Mouse (Mus musculus) liver, embryonic 13.5 days (tissue): ENCODE data around the gene Dio1. TPM values are rescaled to one million over a fixed set of nuclear protein-coding genes. Genes with fewer than 3 reads are reported as not detected.
A peak's percentile ranks its signal among the peaks of the same experiment; 100 is the strongest.

ENCODE experiments used
- ATAC-seq: fragments of 200-750 bp; cut with Nextera tagmentation; 2 replicates; pipeline ENCODE4 v1.8.0; 2017; ENCODE audit warnings: low read depth, mild to moderate bottlenecking, moderate number of reproducible peaks, moderate library complexity
- DNase-seq: peaks from one replicate; pipeline ENCODE4 v3.0.0; 2022
- H3K27ac ChIP-seq: fragments of 300-500 bp; sonication (generic); 2 replicates; pipeline ENCODE4 v1.5.1; 2015; ENCODE audit warnings: moderate library complexity, mild to moderate bottlenecking, inconsistent platforms
- H3K27me3 ChIP-seq: fragments of 300-500 bp; sonication (generic); 2 replicates; pipeline ENCODE4 v1.6.1; 2015; ENCODE audit warnings: mild to moderate bottlenecking, inconsistent platforms
- H3K36me3 ChIP-seq: fragments of 300-500 bp; sonication (generic); 2 replicates; pipeline ENCODE4 v1.6.1; 2015; ENCODE audit warnings: mild to moderate bottlenecking, inconsistent platforms
- H3K4me1 ChIP-seq: fragments of 300-500 bp; sonication (generic); replicated peaks from 2 replicates; pipeline ENCODE4 v1.6.1; 2015; ENCODE audit warnings: inconsistent platforms
- H3K4me2 ChIP-seq: fragments of 300-500 bp; sonication (generic); 2 replicates; pipeline ENCODE4 v1.6.1; 2015; ENCODE audit warnings: inconsistent platforms, mild to moderate bottlenecking, moderate library complexity
- H3K4me3 ChIP-seq: fragments of 300-500 bp; sonication (generic); replicated peaks from 2 replicates; pipeline ENCODE4 v1.5.1; 2015; ENCODE audit warnings: mild to moderate bottlenecking, inconsistent platforms
- H3K9ac ChIP-seq: fragments of 300-500 bp; sonication (generic); 2 replicates; pipeline ENCODE4 v1.6.1; 2015; ENCODE audit warnings: mild to moderate bottlenecking, inconsistent platforms
- H3K9me3 ChIP-seq: fragments of 300-500 bp; sonication (generic); replicated peaks from 2 replicates; pipeline ENCODE4 v1.6.1; 2016; ENCODE audit warnings: inconsistent platforms
- WGBS: fragments of 180-500 bp; shearing (Covaris S2); methylation state at CpG from one replicate; pipeline ENCODE4 v1.1.7; 2015; ENCODE audit not compliant: insufficient replicate concordance; 5-methylcytosine and 5-hydroxymethylcytosine counted together
- polyA plus RNA-seq: library from polyadenylated mRNA; unstranded; fragments of >200 nt; fragmentation: Nextera tagmentation; extraction: Ambion mirVana; gene quantifications from 2 replicates; pipeline ENCODE4 v1.2.1, GENCODE M21; 2015

Gene Dio1
- polyA plus RNA-seq, 1 experiment from 2014 or later = not detected

DNA sequence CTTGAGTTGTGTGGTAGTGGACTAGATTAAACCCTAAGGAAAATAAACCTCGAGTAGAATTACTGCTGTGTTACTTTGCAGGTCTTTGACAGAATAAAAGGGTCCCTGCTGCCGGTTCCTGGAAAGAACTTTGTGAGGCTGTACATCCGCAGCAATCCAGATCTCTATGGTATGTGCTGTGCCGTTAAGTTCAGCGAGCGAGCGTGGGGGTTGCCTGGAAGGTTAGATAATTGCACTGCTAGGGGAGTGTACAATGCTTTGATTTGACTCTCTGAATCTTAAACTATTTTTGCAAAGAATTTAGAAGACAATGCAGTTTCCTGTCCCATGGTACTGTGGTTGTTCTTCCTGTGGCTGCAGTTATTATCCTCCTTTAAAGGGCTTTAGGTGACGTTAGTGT, 29.4 kb upstream of the Dio1 start:
- Histone ChIP-seq H3K4me2 (no peak overlapping the region), H3K4me1 (no peaks in the 10 kb centered on the region), H3K9ac (no peak overlapping the region), H3K36me3 (no peaks in the 10 kb centered on the region), H3K27me3 (no peaks in the 10 kb centered on the region), H3K9me3 (no peaks in the 10 kb centered on the region), H3K4me3 (no peak overlapping the region), H3K27ac (no peak overlapping the region)
- no peak for ATAC-seq
- WGBS = 77% methylated on average over 8 of the region's 8 CpGs
- DNase-seq = no peak

DNA sequence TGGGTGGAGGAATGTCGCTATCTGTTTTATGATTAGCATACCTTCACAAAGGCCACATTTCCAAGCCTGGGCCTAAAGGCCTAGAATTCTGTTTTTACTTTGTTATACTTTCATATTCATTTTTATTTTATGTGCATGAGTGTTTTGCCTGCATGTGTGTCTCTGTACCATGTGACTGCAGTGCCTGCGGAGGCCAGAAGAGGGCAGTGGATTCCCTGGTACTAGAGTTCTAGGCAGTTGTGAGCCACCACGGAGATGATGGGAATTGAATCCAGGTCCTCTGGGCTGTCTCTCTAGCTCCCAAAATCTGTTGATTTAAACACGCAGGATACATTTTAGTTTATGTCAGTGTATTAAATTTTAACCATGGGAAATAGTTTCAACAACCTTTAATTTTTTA, 26.5 kb upstream of the Dio1 start:
- H3K4me1 ChIP-seq = no peaks in the 10 kb centered on the region
- H3K4me2 ChIP-seq = no peak overlapping the region
- peaks cover 2% of the 10 kb centered on the region for H3K36me3 ChIP-seq
- no peaks in the 10 kb centered on the region for H3K9me3 ChIP-seq
- H3K4me3 ChIP-seq = no peak overlapping the region
- WGBS = 89% methylated on average over 4 of the region's 4 CpGs
- H3K9ac ChIP-seq = no peak overlapping the region
- DNase-seq = no peak
- no peak for ATAC-seq
- no peaks in the 10 kb centered on the region for H3K27me3 ChIP-seq
- no peak overlapping the region for H3K27ac ChIP-seq

DNA sequence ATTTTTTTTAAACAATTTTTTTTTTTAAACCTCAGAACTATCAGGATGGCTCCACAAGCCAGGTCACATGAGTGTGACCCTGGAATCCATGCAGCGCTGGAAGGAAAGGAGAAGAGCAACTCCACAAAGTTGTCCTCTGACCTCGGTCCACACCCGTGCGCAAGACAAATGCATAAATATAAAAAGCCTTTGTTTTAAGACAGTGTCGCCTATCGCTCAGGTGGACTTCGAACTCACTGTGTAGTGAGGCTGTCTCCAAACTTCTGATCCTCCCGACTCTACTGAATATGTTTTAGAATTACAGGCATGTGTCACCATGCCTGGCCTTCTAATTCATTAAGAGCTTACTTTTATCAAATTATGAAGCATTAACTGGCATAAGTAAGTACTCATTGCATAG, 21.6 kb upstream of the Dio1 start:
- H3K27ac ChIP-seq = no peak overlapping the region
- no peaks in the 10 kb centered on the region for H3K27me3 ChIP-seq
- 83% methylated on average over 8 of the region's 8 CpGs for WGBS
- no peaks in the 10 kb centered on the region for H3K4me1 ChIP-seq
- ATAC-seq (no peak), DNase-seq (no peak)
- peaks cover 12% of the 10 kb centered on the region for H3K36me3 ChIP-seq
- no peaks in the 10 kb centered on the region for H3K9me3 ChIP-seq
- no peak overlapping the region for H3K4me2 ChIP-seq
- no peak overlapping the region for H3K4me3 ChIP-seq
- H3K9ac ChIP-seq = no peak overlapping the region

GRCm38 (mm10) chr4:107323113-107323512, 16.1 kb upstream of the Dio1 start:
- no peak overlapping the region for H3K27ac ChIP-seq
- no peaks in the 10 kb centered on the region; the same call in 1 of the 2 replicates for H3K4me1 ChIP-seq
- H3K36me3 ChIP-seq = peaks cover 34% of the 10 kb centered on the region
- H3K4me2 ChIP-seq = no peak overlapping the region
- H3K9me3 ChIP-seq = no peaks in the 10 kb centered on the region
- H3K4me3 ChIP-seq = no peak overlapping the region
- DNase-seq = no peak
- 64% methylated on average over 2 of the region's 2 CpGs for WGBS
- no peak overlapping the region for H3K9ac ChIP-seq
- ATAC-seq = no peak
- H3K27me3 ChIP-seq = no peaks in the 10 kb centered on the region

GRCm38 (mm10) chr4:107321041-107321440, 14.1 kb upstream of the Dio1 start:
- Histone ChIP-seq H3K9me3 (no peaks in the 10 kb centered on the region), H3K4me3 (no peak overlapping the region), H3K9ac (no peak overlapping the region), H3K27ac (no peak overlapping the region), H3K36me3 (peaks cover 39% of the 10 kb centered on the region), H3K4me1 (no peaks in the 10 kb centered on the region; the same call in 1 of the 2 replicates), H3K4me2 (no peak overlapping the region), H3K27me3 (no peaks in the 10 kb centered on the region)
- 76% methylated on average over 2 of the region's 2 CpGs for WGBS
- ATAC-seq = no peak
- DNase-seq = no peak

- H3K9ac ChIP-seq = no peak overlapping the region
- H3K4me3 ChIP-seq = no peak overlapping the region
- DNase-seq = no peak
- no peak overlapping the region for H3K4me2 ChIP-seq
- peaks cover 31% of the 10 kb centered on the region for H3K36me3 ChIP-seq
- no peaks in the 10 kb centered on the region for H3K9me3 ChIP-seq
- ATAC-seq = no peak
- H3K4me1 ChIP-seq = peaks cover 16% of the 10 kb centered on the region
- H3K27ac ChIP-seq = no peak overlapping the region
- H3K27me3 ChIP-seq = no peaks in the 10 kb centered on the region
- WGBS = 79% methylated on average over 8 of the region's 8 CpGs
These were observed 11.7 kb upstream of the Dio1 start for GRCm38 (mm10) chr4:107318646-107319045.

DNA sequence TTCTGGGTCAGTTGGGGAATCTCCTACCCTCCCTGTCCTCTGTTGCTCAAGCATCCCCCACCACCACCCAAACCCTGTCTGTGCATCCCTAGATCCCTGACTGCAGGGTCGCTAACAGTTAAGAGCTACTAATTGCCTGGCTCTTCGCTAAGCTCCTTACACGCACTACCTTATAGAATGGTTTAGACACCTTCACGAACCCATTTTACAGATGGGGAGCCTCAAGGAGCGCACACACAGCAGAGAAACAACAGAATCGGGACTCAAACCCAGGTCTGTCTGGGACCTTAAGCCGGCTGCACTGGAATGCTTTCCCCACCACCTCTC, 7.5 kb upstream of the Dio1 start:
- H3K4me3 ChIP-seq = peak overlapping the region; percentile 82
- ATAC-seq = no peak; the same call in 1 of the 2 replicates

GRCm38 (mm10) chr4:107313690-107314478, 6.9 kb upstream of the Dio1 start, which contains the start of gene Yipf1:
Yipf1 (plus strand) TSS chr4:107314363.
- Histone ChIP-seq H3K4me3 (peak within 1 kb of the TSS; percentile 82), H3K27me3 (no peaks in the 10 kb centered on the region), H3K9me3 (no peaks in the 10 kb centered on the region), H3K27ac (peak within 1 kb of the TSS; percentile 65), H3K9ac (peak within 1 kb of the TSS; percentile 76), H3K36me3 (peaks cover 10% of the 10 kb centered on the region), H3K4me1 (peaks cover 24% of the 10 kb centered on the region), H3K4me2 (peak within 1 kb of the TSS; percentile 80)
- 2% methylated on average over 29 of the region's 29 CpGs for WGBS
- ATAC-seq = peak; percentile 96
- DNase-seq = peak; percentile 87

More for the DNA sequence above, 7.5 kb upstream of the Dio1 start:
- Histone ChIP-seq H3K27ac (peak overlapping the region; percentile 65), H3K4me1 (peaks cover 24% of the 10 kb centered on the region), H3K4me2 (peak overlapping the region; percentile 80), H3K27me3 (no peaks in the 10 kb centered on the region), H3K9ac (peak overlapping the region; percentile 76), H3K36me3 (peaks cover 15% of the 10 kb centered on the region), H3K9me3 (no peaks in the 10 kb centered on the region)
- no peak for DNase-seq
- WGBS = 6% methylated on average over 7 of the region's 7 CpGs

- Histone ChIP-seq H3K4me3 (no peak overlapping the region), H3K27me3 (peaks cover 29% of the 10 kb centered on the region), H3K27ac (no peak overlapping the region), H3K9me3 (no peaks in the 10 kb centered on the region), H3K4me1 (peaks cover 16% of the 10 kb centered on the region), H3K9ac (no peak overlapping the region), H3K36me3 (no peaks in the 10 kb centered on the region), H3K4me2 (no peak overlapping the region)
- no peak for ATAC-seq
- no peak for DNase-seq
- 46% methylated on average over 3 of the region's 3 CpGs for WGBS
These were observed 3.4 kb downstream of the Dio1 start for GRCm38 (mm10) chr4:107303531-107303930.

- H3K9ac ChIP-seq = no peak overlapping the region
These were observed 4.1 kb downstream of the Dio1 start for GRCm38 (mm10) chr4:107302832-107303231.

DNA sequence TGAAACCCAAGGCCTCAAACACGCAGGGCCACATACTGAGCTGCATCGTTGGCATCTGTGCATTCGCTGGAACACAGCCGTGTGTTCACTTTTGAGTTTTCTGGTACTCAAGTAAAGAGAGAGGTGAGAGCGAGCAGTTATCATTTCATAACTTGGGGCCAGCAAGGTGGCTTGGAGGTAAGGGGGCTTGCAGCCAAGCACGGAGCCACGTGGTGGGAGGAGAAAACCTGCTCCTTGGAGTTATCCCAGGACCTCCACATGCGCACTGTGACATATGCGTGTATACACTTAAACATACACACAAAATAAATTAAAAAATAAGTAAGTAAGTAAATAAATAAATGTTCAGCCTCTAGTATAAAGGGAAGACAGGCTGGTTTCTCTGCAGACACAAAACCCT, 4.7 kb downstream of the Dio1 start:
- Histone ChIP-seq H3K27ac (no peak overlapping the region), H3K36me3 (no peaks in the 10 kb centered on the region), H3K4me2 (no peak overlapping the region), H3K27me3 (peaks cover 35% of the 10 kb centered on the region), H3K4me1 (peaks cover 16% of the 10 kb centered on the region), H3K9ac (no peak overlapping the region), H3K9me3 (no peaks in the 10 kb centered on the region), H3K4me3 (no peak overlapping the region)
- WGBS = 65% methylated on average over 9 of the region's 9 CpGs
- DNase-seq = no peak
- no peak for ATAC-seq

More at GRCm38 (mm10) chr4:107302832-107303231, 4.1 kb downstream of the Dio1 start:
- Histone ChIP-seq H3K4me2 (no peak overlapping the region), H3K36me3 (no peaks in the 10 kb centered on the region), H3K27ac (no peak overlapping the region), H3K4me1 (peaks cover 16% of the 10 kb centered on the region), H3K9me3 (no peaks in the 10 kb centered on the region), H3K27me3 (peaks cover 29% of the 10 kb centered on the region), H3K4me3 (no peak overlapping the region)
- DNase-seq (no peak), ATAC-seq (peak; percentile 55)
- WGBS = 55% methylated on average over 4 of the region's 4 CpGs
